Mouse (Mus musculus): ENCODE data around the gene Adi1. TPM values are rescaled to one million over a fixed set of nuclear protein-coding genes. Genes with fewer than 3 reads are reported as not detected.

Adi1 gene
- total RNA-seq, 2 experiments from 2014 or later, result 26.7 to 137 TPM

DNA sequence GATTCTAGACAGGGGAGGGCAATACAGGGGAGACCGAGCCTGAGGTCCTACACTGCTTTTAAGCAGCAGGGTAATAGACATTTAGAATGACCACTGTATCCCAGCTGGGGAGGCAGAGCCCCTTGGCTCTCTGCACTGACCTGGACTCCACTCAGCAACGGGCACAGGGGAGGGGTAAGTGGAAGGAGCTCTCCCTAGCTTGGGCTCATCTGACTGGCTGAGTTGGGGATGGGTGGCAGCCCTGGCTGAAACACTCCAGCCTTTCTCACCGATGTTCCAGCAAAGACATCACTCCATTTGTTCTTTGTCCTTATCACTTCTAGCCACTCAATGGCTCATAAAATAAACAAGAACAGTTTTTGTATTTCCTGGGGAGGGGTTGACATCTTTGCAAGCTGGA lies 18.7 kb downstream of the Adi1 start:
- ATAC-seq (replicated peaks; ENCODE audit: poor library complexity), result no peak

DNA sequence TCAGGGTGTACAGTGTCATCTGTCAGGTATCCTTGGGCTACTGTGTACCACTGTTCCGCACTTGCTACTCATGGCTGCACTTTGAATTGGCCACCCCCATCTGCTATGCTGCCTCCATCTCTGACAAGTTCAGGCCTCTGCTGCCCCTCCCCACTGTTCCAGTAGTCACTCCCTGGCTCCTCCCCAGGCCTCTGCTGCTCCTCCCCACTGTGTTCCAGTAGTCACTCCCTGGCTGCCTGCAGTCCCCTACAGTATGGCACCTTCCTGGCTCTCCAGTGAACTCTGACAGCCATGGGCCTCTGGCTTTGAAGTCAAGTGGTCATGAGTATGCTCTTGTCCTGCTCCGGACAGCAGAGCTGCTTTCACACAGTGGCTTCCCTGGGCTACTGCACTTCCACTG lies 19.2 kb downstream of the Adi1 start:
- ATAC-seq (replicated peaks; ENCODE audit: poor library complexity), result no peak

DNA sequence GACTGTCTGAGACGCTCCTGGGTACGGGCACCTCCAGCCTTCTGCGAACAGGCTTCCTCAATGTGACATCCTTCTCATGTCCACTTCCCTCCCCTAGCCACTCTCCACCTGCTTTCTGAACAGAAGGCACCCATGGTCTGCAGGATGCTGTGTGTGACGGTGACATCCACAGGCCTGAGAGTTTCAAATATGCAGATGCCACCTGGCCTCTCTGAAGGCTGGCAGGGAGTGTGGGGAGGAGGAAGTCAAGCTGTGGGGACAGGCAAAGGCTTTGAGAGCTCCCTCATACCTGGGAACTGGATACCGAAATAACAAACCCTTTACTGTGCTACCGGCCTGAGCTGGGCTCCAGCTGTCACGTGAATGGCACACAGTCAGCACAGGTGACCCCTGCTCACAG lies 19.7 kb downstream of the Adi1 start:
- no peak for ATAC-seq (replicated peaks; ENCODE audit: poor library complexity)

DNA sequence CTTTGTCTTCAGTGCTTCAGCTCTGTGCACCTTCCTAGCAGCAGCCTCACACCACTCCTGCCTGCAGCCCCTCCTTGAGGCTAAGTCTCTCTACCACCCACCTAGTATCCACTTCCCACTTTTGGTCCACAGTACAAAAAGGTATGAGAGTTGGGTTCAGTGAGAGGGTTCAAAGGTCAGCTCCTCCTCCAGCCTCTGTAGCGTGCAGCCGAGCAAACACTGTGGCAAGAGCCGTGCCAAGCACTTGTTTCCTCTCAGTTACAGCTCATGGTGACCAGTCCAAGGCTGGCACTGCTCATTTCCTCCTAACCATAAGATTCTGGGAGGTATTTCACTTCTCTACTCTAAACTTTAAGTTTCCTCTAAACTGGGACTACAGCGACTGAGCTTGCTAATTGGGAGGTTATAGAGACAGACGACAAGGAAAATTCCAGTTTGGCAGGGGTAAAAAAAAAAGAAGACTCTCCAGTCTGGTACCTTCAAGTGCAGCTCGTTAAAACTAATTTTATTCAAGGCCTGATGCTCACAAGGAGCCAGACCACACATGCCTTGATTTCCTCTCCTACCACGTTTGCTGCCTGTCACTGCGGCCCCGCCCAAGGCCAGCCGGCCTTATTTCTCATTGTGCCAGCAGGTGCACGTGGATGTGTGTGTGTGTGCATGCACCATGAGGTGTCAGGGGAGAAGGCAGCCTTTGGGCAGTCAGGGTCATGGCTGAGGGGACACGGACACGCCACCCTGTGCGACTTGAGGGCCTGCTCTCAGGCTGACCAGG lies 23.0 kb downstream of the Adi1 start:
- no peak for ATAC-seq (replicated peaks; ENCODE audit: poor library complexity)

DNA sequence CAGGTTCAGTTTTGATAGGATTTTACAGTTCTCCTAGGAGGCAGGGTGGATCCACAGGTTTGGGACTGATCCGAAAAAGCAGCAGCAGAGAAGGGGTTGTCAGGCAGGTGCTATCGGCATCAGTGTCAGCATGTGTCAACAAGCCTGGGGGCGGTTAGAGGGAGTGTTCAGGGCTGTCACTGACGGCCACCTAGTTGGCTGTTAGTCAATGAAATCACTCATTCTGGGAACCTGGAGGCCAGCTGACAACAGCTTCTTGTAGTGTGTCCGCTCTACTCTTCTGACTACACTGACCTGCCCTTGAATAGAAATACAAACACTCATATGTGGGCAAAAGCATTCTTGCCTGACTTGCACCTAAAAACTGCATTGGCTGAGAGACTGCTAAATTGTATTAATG lies 24.1 kb downstream of the Adi1 start:
- no peak for ATAC-seq (replicated peaks; ENCODE audit: poor library complexity)

DNA sequence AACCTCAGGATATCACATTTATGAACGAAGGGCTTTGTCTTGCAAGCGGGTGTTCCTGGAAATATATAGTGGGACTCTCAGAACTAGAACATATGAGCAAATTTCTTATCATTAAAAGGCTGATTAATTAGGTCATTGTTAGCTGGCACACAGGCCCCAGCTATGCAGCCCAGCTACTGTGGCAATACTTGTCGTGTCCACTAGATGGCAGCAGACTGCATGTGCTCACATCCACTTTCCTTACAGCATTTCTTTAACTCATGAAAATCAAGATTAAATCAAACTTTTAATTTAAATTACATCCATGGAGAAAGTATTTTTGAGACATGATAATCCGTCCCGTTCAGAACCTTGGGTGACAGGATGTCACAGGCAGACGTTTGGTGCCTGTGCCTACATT lies 24.6 kb downstream of the Adi1 start:
- ATAC-seq (replicated peaks; ENCODE audit: poor library complexity), result peak; percentile 87

DNA sequence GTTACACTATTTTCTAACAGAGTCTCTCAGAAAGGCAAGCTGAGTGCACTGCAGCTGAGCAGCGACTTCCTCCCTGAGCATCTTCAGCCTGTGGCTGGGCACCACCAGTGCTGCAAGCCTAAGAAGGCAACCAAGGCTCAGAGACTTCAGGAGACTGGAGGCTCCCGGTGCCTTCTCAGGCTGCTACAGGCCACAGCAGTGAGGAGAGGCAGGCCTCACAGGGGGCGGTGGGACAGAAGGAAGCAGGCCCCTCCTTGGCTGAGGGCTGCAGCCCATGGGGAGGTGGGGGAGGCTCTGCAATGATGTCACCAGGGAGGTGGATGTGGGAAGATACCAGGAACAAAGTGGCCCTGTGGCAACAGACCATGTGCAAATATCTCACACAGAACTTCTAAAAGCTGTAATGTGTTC lies 25.1 kb downstream of the Adi1 start:
- no peak for ATAC-seq (replicated peaks; ENCODE audit: poor library complexity)

DNA sequence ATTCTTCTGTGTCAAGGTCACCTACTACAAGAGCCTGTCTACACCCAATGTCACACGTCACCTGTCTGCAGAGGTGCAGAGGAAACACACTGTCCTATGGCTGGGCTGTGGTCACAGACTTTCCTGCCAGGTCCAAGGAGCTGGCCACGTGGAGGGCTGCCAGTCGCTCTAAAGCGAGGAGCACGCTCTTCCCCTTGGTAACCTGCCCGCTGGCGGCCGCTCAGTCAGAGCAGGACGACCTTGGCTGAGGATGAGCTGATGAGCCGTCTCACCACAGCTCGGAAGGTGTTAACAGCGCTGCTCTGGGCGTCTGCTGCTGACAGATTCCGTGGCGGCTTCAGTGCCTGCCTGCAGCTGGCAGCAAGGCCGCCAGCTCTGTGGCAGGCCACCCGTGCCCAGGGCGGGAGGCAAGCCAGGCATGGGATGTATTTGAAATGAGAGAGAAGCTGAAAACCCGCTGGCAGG lies 25.6 kb downstream of the Adi1 start:
- no peak for ATAC-seq (replicated peaks; ENCODE audit: poor library complexity)

DNA sequence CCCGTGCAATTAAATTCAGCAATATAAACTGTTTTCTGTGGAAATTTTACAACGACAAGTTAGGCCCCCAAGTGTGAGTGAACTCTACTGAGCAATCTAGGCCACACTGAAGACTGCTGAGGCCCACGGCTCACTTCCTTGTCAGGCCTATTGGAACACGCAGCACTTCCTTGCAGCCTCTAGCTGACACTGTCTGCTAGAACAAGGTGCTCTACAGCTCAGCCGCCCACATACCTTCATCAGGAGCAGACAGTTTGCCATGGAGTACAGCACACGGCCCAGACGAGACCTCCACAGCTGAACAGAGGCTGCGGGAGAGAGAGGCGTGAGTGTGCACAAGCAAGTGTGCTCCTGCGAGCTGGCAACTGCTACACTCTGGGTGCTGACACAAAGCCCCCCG lies 26.3 kb downstream of the Adi1 start:
- no peak for ATAC-seq (replicated peaks; ENCODE audit: poor library complexity)

DNA sequence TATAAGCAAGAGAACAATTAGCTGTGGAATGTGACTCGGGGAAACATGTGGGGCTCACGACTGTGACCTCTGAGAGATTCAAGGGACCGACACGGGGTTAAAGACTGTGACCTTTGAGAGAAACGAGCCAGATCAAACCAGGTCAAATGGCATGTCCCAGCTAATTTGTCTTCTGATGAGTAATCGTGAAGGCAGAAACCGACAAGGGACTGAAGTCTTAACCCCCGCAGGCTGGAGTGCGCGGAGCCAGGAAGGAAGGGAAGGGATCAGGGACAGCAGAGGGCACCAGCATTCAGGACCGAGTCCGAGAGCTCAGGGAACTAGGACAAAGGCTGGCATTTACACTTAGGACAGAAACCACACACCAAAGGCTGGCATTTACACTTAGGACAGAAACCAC lies 29.4 kb downstream of the Adi1 start:
- ATAC-seq (replicated peaks; ENCODE audit: poor library complexity), result no peak

DNA sequence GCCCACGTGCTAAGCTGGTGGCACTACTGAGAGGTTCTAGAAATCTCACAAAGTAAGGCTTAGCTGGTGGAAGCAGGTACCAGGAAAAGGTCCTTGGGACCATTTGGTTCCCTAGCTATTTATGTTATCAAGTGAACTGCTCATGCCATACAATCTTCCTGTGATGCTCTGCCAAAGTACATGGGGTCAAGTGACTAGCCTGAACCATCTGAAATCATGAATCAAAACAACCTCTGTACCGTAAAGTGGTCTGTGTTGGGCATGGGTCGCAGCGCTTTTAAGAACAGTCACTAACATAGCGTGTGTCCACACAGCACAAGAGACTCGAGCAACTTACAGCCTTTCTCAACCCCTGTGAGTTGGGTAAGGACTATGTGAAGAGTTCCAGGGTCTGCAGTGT lies 30.2 kb downstream of the Adi1 start:
- ATAC-seq (replicated peaks; ENCODE audit: poor library complexity), result no peak

DNA sequence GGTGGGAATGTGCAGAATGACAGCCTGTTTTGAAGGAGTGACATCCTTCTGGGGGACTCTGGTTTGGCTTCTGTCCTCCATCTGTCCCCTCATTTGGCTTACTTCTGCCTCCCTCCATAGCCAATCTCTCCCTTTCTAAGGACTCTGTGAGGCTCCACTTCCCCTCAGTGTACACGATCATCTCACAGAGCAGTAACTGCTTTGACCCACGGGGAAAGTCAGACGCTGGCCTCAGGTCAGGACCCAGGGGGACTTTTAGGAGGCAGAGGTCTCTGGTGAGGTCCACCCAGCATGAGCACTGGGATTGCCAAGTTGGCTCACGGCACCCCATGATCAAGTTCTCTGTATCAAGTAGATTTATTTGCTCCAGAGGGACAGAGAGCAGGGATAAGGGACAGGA lies 33.1 kb downstream of the Adi1 start:
- no peak for ATAC-seq (replicated peaks; ENCODE audit: poor library complexity)

DNA sequence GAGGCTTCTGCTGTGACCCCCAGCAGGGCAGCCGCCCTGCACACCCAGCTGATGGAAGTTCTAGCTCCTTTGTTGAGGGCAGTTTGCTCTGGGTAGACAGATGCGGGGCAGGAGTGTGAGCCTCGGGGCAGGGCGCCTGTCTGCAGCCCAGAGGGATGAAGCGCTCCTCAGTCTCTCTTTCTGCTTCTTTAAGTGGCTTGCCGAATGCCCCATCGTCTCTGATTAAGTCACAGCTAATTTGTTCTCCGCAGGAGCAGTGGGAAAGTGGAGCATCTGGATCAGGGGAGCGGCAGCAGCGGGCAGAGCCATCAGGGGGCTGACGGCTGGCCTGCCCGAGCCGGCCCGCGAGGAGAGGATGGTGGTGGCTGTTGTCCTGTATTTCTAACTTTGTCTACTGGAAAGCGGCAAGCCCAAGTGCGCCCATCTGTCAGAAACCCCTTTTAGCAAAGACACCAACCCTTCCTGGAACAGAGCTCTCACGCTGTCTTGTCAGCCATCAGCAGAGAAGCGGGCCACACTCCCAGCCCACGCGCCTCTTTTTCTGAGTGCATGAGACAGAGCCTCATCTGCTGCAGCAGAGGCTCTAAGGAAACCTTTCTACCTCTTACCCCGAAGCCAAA lies 35.6 kb downstream of the Adi1 start:
- no peak for ATAC-seq (replicated peaks; ENCODE audit: poor library complexity)

DNA sequence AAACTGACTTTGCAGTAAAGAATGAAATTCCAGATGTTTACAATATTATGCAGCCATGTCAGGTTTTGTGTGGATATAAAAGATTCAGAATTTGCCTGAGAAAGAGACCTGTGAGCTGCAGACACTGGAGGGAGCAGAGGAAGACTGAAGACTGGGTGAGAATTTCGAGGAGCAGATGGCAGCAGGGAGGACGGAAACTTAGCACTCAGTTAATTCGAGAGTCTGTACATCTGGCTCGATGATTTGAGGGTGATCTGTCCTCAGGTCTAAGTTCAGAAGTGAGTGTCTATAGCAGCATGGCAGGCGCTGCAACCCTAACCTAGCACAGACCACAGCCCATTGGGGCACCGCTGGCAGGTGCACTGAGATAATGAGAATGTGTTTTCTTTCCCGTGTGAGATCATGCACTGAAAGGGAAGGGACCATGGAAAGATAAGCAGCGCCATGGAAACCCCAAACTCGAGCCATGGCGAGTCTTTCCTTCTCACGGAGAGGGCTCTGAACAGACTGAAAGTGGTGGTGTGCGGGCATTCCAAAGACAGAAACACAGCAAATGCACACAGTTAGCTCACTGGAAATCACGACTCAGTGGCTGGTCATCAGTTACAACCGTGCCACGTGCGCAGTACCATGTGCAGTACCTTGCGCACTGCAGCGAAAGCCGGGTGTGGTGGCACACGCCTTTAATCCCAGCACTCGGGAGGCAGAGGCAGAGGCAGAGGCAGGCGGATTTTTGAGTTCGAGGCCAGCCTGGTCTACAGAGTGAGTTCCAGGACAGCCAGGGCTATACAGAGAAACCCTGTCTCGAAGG lies 40.0 kb downstream of the Adi1 start:
- peak; percentile 54 for ATAC-seq (replicated peaks; ENCODE audit: poor library complexity)

DNA sequence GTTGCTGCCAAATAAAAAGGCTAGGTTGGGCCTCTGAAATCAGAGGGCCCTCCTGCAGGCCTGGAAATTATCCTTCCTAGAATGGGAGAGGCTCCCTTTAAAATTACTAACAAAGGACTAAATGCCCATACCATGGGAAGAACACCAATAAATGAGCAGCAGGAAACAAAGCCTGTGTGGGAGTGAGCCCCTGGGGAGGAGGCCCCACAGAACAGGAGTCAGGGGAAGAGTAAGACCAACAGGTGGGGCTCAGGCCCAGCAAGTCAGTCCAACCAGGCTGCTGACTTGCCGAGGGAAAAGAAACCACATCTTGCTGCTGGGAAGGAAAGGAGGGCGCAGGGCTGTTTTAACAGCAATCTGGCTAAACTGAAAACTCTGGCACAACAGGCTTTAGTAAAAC lies 42.0 kb downstream of the Adi1 start:
- ATAC-seq (replicated peaks; ENCODE audit: poor library complexity), result no peak

DNA sequence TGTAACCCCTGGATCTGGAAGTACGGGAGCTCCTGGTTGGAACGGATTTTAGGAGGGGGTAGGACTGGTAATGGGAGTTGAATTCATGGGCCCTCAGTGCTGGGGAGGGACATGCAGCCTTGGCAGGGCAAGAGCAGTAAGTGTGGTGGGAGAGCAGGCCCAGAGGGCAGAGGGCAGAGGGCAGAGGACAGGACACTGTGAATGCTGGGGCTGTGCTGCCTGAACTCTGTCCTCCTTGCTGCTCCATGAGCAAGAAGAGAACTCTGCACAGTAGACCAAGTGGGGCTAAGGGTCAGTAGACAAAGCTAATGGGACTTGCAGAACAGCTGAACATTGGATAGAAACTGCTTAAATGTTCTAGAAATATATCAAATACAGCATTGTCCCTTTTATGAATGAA lies 43.1 kb downstream of the Adi1 start:
- no peak for ATAC-seq (replicated peaks; ENCODE audit: poor library complexity)

DNA sequence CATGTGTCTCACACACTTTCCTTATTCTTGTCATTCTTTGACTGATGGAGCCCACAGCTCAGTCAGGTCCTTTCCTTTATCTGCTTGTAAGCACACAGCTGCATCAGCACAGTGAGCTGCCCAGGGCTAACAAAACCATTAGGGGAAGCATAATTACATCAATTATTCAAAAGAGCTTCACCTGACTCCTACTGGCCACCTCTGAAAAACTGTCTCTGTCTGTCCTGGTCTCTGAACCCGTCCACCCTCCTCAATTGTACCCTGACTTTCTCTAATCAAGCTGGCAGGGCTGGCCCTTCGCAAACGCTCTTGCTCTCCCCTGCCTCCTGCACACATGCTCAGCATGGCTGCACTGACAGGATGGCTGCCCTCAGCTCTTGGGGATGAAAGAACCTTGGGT lies 49.3 kb downstream of the Adi1 start:
- no peak for ATAC-seq (replicated peaks; ENCODE audit: poor library complexity)

DNA sequence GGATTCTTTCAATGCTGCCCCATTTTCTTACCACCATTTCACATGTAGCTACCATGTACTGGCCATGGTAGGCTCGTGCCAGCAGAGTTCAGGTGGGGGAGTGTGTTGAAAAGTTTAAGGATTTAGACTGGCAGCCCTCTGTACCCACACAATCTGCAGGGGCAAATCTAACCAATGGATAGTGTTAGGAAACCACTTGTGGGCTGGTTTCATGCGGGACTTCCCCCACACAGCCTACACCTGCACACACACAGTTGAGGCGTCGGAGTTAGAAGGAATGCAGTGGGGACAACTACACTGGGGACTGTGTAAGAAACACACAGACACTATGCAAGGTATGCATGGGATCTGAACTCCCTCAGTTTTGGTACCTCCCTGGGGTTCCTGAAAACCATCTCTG lies 51.2 kb downstream of the Adi1 start:
- ATAC-seq (replicated peaks; ENCODE audit: poor library complexity), result no peak

DNA sequence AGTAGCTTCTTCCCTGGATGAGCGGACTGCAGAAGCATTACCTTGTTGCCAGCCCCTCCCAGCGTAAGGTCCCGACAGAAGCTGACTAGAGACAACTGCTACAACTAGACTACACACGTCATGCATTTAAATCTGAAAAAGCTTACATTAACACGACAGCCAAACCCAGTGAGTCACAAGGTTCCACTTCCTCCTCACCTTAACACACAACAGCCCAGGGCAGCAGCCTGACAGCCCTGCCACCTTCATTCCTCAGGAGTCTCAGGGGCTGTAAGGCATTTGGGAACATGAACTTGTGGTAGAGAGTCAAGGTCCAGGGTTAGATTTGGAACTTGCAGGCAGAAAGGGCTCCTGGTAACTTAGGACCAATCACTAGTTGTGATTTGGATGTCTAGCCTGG lies 52.0 kb downstream of the Adi1 start:
- ATAC-seq (replicated peaks; ENCODE audit: poor library complexity), result 0 out of 2 replicates have a peak, but pooled peaks have one; percentile 34
